Mouse (Mus musculus) testis, adult 2 months (tissue): ENCODE results near the gene Grm7.

Experiments used
- CTCF ChIP-seq: fragments of 200-500 bp; IDR thresholded peaks from 2 replicates; pipeline ENCODE4 v1.5.1; 2012; ENCODE audit warnings: low read depth, mild to moderate bottlenecking, inconsistent platforms, low read length, moderate library complexity; ENCODE audit not compliant: control insufficient read depth, insufficient read depth, insufficient replicate concordance
- POLR2A ChIP-seq: fragments of 200-500 bp; IDR thresholded peaks from 2 replicates; pipeline ENCODE4 v1.6.1; 2012; ENCODE audit warnings: low read depth, mild to moderate bottlenecking, inconsistent platforms, low read length, moderate library complexity; ENCODE audit not compliant: control insufficient read depth

- TF ChIP-seq CTCF (no peak), POLR2A (no peak)
These were observed 875.8 kb downstream of the Grm7 start for GRCm38 (mm10) chr6:111521229-111521628.
